Mouse (Mus musculus) testis, adult 2 months (tissue): Measurements from ENCODE around the gene Hist1h2be. TPM values are rescaled to one million over a fixed set of nuclear protein-coding genes. Genes with fewer than 3 reads are reported as not detected.
"Not testable (repeated sequence)": the region's sequence is repeated elsewhere in the genome, so short reads cannot be mapped to it uniquely, and the experiment has no call there.

ENCODE experiments used
- H3K27ac ChIP-seq: fragments of 200-500 bp; 2 replicates; pipeline ENCODE4 v1.5.1; 2012; ENCODE audit warnings: low read depth, low read length; ENCODE audit not compliant: control insufficient read depth, insufficient read depth
- H3K27me3 ChIP-seq: fragments of 200-500 bp; 2 replicates; pipeline ENCODE4 v1.6.1; 2012; ENCODE audit warnings: mild to moderate bottlenecking, low read length, moderate library complexity; ENCODE audit not compliant: control insufficient read depth, insufficient read depth
- H3K36me3 ChIP-seq: fragments of 200-500 bp; 2 replicates; pipeline ENCODE4 v1.6.1; 2012; ENCODE audit warnings: mild to moderate bottlenecking, low read length; ENCODE audit not compliant: control insufficient read depth, insufficient read depth
- H3K4me1 ChIP-seq: fragments of 200-500 bp; 2 replicates; pipeline ENCODE4 v1.6.1; 2012; ENCODE audit warnings: low read length; ENCODE audit not compliant: control insufficient read depth, insufficient read depth
- H3K4me3 ChIP-seq: fragments of 200-500 bp; 2 replicates; pipeline ENCODE4 v1.5.1; 2012; ENCODE audit warnings: low read depth, mild to moderate bottlenecking, low read length, moderate library complexity, mixed read lengths; ENCODE audit not compliant: control insufficient read depth
- CTCF ChIP-seq: fragments of 200-500 bp; IDR thresholded peaks from 2 replicates; pipeline ENCODE4 v1.5.1; 2012; ENCODE audit warnings: low read depth, mild to moderate bottlenecking, inconsistent platforms, low read length, moderate library complexity; ENCODE audit not compliant: control insufficient read depth, insufficient read depth, insufficient replicate concordance
- POLR2A ChIP-seq: fragments of 200-500 bp; IDR thresholded peaks from 2 replicates; pipeline ENCODE4 v1.6.1; 2012; ENCODE audit warnings: low read depth, mild to moderate bottlenecking, inconsistent platforms, low read length, moderate library complexity; ENCODE audit not compliant: control insufficient read depth
- polyA plus RNA-seq: library from polyadenylated mRNA; depleted of rRNA; stranded (reverse); fragments of >200 nt; gene quantifications from 2 replicates; pipeline ENCODE4 v1.2.3, GENCODE M21; 2012

Hist1h2be gene
- polyA plus RNA-seq, 1 experiment, result 0.42 TPM

DNA sequence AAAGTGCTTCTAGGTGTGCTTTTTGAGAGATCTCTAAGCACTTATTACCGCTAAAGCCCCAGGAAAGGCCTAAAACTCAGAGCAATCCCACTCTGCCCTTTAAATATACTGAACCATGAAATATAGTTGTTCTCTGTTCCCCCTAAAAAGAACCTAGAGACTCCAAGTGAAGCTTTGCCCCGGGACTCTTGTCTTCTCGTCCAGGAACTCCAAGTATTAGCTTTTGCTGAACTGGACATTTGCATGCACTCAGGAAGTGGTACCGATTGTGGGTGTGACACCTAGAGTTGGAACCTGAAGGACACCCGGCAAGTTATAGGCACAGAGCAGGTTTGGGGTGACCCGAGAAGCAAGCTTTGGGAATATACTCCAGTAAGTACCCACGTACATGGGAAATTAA, 29.7 kb downstream of the Hist1h2be start:
- no peak for TF ChIP-seq CTCF
- TF ChIP-seq POLR2A, result no peak
- no peak overlapping the region for H3K27ac ChIP-seq
- 0 out of 2 replicates have a peak, but pooled peaks cover 2% of the 10 kb centered on the region for H3K4me1 ChIP-seq
- no peaks in the 10 kb centered on the region for H3K36me3 ChIP-seq
- H3K4me3 ChIP-seq, result no peak overlapping the region
- H3K27me3 ChIP-seq, result no peaks in the 10 kb centered on the region

DNA sequence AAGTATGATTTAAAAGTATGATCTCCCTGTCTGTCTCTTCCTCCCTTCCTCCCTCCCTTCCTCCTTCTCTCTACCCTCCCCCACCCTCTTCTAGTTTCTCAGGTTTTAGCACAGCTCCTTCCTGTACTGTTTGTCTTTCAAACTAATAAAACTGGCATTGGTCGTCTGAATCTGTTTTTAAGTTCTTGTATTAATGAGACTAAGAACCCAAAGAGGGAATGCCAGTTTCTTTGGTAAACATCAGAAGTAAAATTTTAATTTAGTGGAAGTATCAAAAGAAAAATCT, 34.0 kb downstream of the Hist1h2be start:
- H3K4me1 ChIP-seq, result peaks cover 6% of the 10 kb centered on the region; the same call in 1 of the 2 replicates
- TF ChIP-seq CTCF, result no peak
- no peak for TF ChIP-seq POLR2A
- H3K27me3 ChIP-seq, result no peaks in the 10 kb centered on the region
- no peak overlapping the region for H3K27ac ChIP-seq
- H3K4me3 ChIP-seq, result no peak overlapping the region
- H3K36me3 ChIP-seq, result no peaks in the 10 kb centered on the region

GRCm38 (mm10) chr13:23586099-23586939, 34.6 kb downstream of the Hist1h2be start:
- no peaks in the 10 kb centered on the region for H3K36me3 ChIP-seq
- H3K4me1 ChIP-seq, result peaks cover 7% of the 10 kb centered on the region; the same call in 1 of the 2 replicates
- TF ChIP-seq CTCF (no peak), POLR2A (no peak)
- H3K27me3 ChIP-seq, result no peaks in the 10 kb centered on the region
- H3K27ac ChIP-seq, result peak overlapping the region; percentile 32; the same call in 1 of the 2 replicates
- no peak overlapping the region for H3K4me3 ChIP-seq

DNA sequence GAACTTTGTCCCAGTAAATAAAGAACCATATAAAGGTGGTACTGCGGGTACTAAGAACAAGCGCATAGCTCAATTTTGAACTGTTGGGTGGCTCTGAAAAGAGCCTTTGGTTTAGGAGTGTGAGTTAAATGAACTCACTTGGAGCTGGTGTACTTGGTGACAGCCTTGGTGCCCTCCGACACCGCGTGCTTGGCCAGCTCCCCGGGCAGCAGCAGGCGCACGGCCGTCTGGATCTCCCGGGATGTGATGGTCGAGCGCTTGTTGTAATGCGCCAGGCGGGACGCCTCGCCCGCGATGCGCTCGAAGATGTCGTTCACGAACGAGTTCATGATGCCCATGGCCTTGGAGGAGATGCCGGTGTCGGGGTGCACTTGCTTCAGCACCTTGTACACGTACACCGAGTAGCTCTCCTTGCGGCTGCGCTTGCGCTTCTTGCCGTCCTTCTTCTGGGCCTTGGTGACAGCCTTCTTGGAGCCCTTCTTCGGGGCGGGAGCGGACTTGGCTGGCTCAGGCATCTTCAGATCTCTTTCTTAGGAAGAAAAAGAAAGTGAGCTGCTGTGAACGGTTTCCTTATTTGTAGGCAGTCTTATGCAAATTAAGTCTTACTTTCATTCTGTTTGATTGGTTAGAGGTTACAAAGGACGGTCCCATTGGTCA, 35.4 kb downstream of the Hist1h2be start:
- peak overlapping the region; percentile 55; the same call in 1 of the 2 replicates for H3K4me3 ChIP-seq

GRCm38 (mm10) chr13:23585029-23585441, 35.9 kb downstream of the Hist1h2be start:
- H3K4me1 ChIP-seq, result peaks cover 8% of the 10 kb centered on the region; the same call in 1 of the 2 replicates

More for the DNA sequence above, 35.4 kb downstream of the Hist1h2be start:
- not testable (repeated sequence) for H3K4me1 ChIP-seq, H3K27me3 ChIP-seq, H3K27ac ChIP-seq, H3K36me3 ChIP-seq
- TF ChIP-seq POLR2A, result peak; percentile 53; the same call in 1 of the 2 replicates

DNA sequence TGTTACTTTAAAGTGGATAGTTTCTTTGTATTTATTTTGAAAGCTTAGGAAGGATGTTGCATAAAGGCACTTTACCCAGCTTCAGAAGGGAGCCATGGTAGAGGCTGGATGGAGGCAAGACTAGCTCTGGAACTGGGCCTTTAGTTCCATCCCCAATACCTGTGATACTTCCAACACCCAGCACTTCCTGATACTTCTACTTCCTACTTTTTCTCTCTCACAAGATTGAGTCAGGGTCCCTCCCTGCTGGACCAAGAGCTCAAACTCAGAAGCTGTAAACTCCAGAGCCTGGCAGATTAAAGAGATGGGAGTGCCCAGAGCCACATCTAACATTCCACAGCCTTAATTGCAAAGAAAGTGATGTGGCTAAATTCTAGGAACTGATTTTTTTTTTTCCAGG, 36.6 kb downstream of the Hist1h2be start:
- no peak overlapping the region for H3K4me3 ChIP-seq
- H3K36me3 ChIP-seq, result no peaks in the 10 kb centered on the region
- H3K27ac ChIP-seq, result no peak overlapping the region
- TF ChIP-seq CTCF, result no peak
- no peak for TF ChIP-seq POLR2A
- H3K27me3 ChIP-seq, result no peaks in the 10 kb centered on the region
- peaks cover 8% of the 10 kb centered on the region; the same call in 1 of the 2 replicates for H3K4me1 ChIP-seq

More at GRCm38 (mm10) chr13:23585029-23585441, 35.9 kb downstream of the Hist1h2be start:
- no peak for TF ChIP-seq CTCF
- no peak for TF ChIP-seq POLR2A
- no peaks in the 10 kb centered on the region for H3K27me3 ChIP-seq
- H3K27ac ChIP-seq, result peak overlapping the region; percentile 84
- H3K4me3 ChIP-seq, result peak overlapping the region; percentile 79
- H3K36me3 ChIP-seq, result no peaks in the 10 kb centered on the region

- H3K4me1 ChIP-seq, result peaks cover 8% of the 10 kb centered on the region; the same call in 1 of the 2 replicates
- H3K36me3 ChIP-seq, result no peaks in the 10 kb centered on the region
- H3K27me3 ChIP-seq, result no peaks in the 10 kb centered on the region
- no peak for TF ChIP-seq CTCF
- H3K4me3 ChIP-seq, result no peak overlapping the region
- H3K27ac ChIP-seq, result no peak overlapping the region
Observed at GRCm38 (mm10) chr13:23583387-23584068, 37.4 kb downstream of the Hist1h2be start.
